Mouse (Mus musculus) hindbrain, embryonic 12.5 days (tissue): ENCODE measurements around the gene Sgo1. TPM values are rescaled to one million over a fixed set of nuclear protein-coding genes. Genes with fewer than 3 reads are reported as not detected.
"Not testable (repeated sequence)": the region's sequence is repeated elsewhere in the genome, so short reads cannot be mapped to it uniquely, and the experiment has no call there.

ENCODE experiments used
- ATAC-seq: fragments of 200-750 bp; cut with Nextera tagmentation; 2 replicates; pipeline ENCODE4 v1.8.0; 2017; ENCODE audit warnings: moderate TSS enrichment; ENCODE audit not compliant: low FRiP score
- H3K27ac ChIP-seq: fragments of 300-500 bp; sonication (generic); 2 replicates; pipeline ENCODE4 v1.5.1; 2016; ENCODE audit warnings: mild to moderate bottlenecking
- H3K27me3 ChIP-seq: fragments of 300-500 bp; sonication (generic); 2 replicates; pipeline ENCODE4 v1.6.1; 2016; ENCODE audit warnings: mild to moderate bottlenecking
- H3K36me3 ChIP-seq: fragments of 300-500 bp; sonication (generic); 2 replicates; pipeline ENCODE4 v1.6.1; 2016; ENCODE audit warnings: mild to moderate bottlenecking
- H3K4me1 ChIP-seq: fragments of 300-500 bp; sonication (generic); 2 replicates; pipeline ENCODE4 v1.6.1; 2016
- H3K4me2 ChIP-seq: fragments of 300-500 bp; sonication (generic); replicated peaks from 2 replicates; pipeline ENCODE4 v1.6.1; 2016; ENCODE audit warnings: mild to moderate bottlenecking
- H3K4me3 ChIP-seq: fragments of 300-500 bp; sonication (generic); 2 replicates; pipeline ENCODE4 v1.5.1; 2016; ENCODE audit warnings: mild to moderate bottlenecking
- H3K9ac ChIP-seq: fragments of 300-500 bp; sonication (generic); 2 replicates; pipeline ENCODE4 v1.6.1; 2016; ENCODE audit warnings: mild to moderate bottlenecking, moderate library complexity
- H3K9me3 ChIP-seq: fragments of 300-500 bp; sonication (generic); replicated peaks from 2 replicates; pipeline ENCODE4 v1.6.1; 2016; ENCODE audit warnings: mild to moderate bottlenecking
- WGBS: fragments of 180-500 bp; shearing (Covaris S2); methylation state at CpG from one replicate; pipeline ENCODE4 v1.1.7; 2016; 5-methylcytosine and 5-hydroxymethylcytosine counted together
- polyA plus RNA-seq: library from polyadenylated mRNA; unstranded; fragments of >200 nt; fragmentation: Nextera tagmentation; extraction: Ambion mirVana; gene quantifications from 2 replicates; pipeline ENCODE4 v1.2.1, GENCODE M21; 2016

The Sgo1 gene
- polyA plus RNA-seq, 1 experiment from 2014 or later, result 28.3 TPM

- Histone ChIP-seq H3K4me1 (no peaks in the 10 kb centered on the region), H3K9me3 (no peaks in the 10 kb centered on the region), H3K9ac (no peak overlapping the region), H3K27ac (no peak overlapping the region), H3K4me3 (no peak overlapping the region), H3K27me3 (no peaks in the 10 kb centered on the region), H3K36me3 (peaks cover 31% of the 10 kb centered on the region), H3K4me2 (no peak overlapping the region)
- ATAC-seq, result no peak
- WGBS, result 93% methylated on average over 3 of the region's 3 CpGs
Observed at GRCm38 (mm10) chr17:53664267-53664666, 24.9 kb downstream of the Sgo1 start.

DNA sequence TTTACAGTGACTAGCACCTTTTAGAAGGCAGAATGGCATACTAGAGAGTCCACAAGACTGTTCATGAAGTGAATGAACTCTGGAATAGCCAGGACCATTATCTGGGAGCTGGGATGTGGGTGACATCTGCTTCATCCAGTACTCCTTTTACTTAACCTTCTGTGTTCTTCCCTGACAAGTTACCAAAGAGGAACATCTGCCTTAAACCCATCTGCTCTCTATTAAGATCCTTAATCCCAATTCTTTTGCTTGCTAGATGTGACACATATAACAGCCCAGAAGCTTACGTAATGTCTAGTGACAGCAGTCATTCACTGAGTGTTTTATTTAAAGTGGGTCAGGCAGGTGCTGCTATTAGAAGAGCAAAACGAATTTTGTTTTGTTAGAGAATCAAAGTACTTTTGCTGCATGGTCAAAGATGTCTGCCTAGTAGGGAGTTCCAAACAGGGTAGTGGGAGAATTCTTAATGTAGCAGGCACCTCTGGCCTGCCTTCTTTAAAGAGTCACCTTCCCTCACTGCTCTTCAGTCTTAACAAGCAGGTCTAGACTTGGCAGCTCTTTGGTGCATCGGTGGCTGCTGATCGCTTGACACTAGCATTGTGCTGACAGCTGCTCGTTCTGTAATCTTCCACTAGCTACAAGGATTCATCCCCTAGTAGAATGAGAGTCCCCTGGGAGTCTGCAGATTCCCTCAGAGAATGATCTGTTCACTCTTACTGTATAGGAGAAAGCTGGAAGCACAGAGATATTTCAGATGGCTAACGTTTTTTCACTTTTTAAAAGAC lies 27.9 kb downstream of the Sgo1 start:
- no peak for ATAC-seq
- WGBS, result 76% methylated on average over 6 of the region's 6 CpGs
- H3K27ac ChIP-seq, result no peak overlapping the region

GRCm38 (mm10) chr17:53659738-53660137 lies 29.4 kb downstream of the Sgo1 start:
- H3K4me1 ChIP-seq, result no peaks in the 10 kb centered on the region
- H3K27ac ChIP-seq, result no peak overlapping the region
- no peak for ATAC-seq
- H3K4me2 ChIP-seq, result no peak overlapping the region
- H3K9me3 ChIP-seq, result no peaks in the 10 kb centered on the region
- no peaks in the 10 kb centered on the region for H3K27me3 ChIP-seq
- H3K36me3 ChIP-seq, result peaks cover 22% of the 10 kb centered on the region
- H3K4me3 ChIP-seq, result no peak overlapping the region
- 63% methylated on average over 4 of the region's 4 CpGs for WGBS
- H3K9ac ChIP-seq, result no peak overlapping the region

More for the DNA sequence above, 27.9 kb downstream of the Sgo1 start:
- H3K27me3 ChIP-seq, result no peaks in the 10 kb centered on the region
- no peaks in the 10 kb centered on the region for H3K9me3 ChIP-seq
- H3K4me1 ChIP-seq, result no peaks in the 10 kb centered on the region
- H3K4me2 ChIP-seq, result no peak overlapping the region
- H3K4me3 ChIP-seq, result no peak overlapping the region
- no peak overlapping the region for H3K9ac ChIP-seq
- peaks cover 21% of the 10 kb centered on the region for H3K36me3 ChIP-seq

- 84% methylated on average over 8 of the region's 8 CpGs for WGBS
- H3K36me3 ChIP-seq, result peaks cover 27% of the 10 kb centered on the region
Observed at GRCm38 (mm10) chr17:53659230-53659629, 29.9 kb downstream of the Sgo1 start.

GRCm38 (mm10) chr17:53658668-53659067 lies 30.5 kb downstream of the Sgo1 start:
- Histone ChIP-seq H3K36me3 (peaks cover 29% of the 10 kb centered on the region), H3K9me3 (no peaks in the 10 kb centered on the region), H3K27me3 (no peaks in the 10 kb centered on the region), H3K4me3 (no peak overlapping the region), H3K4me1 (no peaks in the 10 kb centered on the region), H3K9ac (no peak overlapping the region), H3K27ac (no peak overlapping the region), H3K4me2 (no peak overlapping the region)
- ATAC-seq, result no peak
- 85% methylated on average over 2 of the region's 2 CpGs for WGBS

More at GRCm38 (mm10) chr17:53659230-53659629, 29.9 kb downstream of the Sgo1 start:
- no peak for ATAC-seq
- Histone ChIP-seq H3K27ac (no peak overlapping the region), H3K9me3 (no peaks in the 10 kb centered on the region), H3K27me3 (no peaks in the 10 kb centered on the region), H3K4me1 (no peaks in the 10 kb centered on the region), H3K9ac (no peak overlapping the region), H3K4me3 (no peak overlapping the region), H3K4me2 (no peak overlapping the region)

DNA sequence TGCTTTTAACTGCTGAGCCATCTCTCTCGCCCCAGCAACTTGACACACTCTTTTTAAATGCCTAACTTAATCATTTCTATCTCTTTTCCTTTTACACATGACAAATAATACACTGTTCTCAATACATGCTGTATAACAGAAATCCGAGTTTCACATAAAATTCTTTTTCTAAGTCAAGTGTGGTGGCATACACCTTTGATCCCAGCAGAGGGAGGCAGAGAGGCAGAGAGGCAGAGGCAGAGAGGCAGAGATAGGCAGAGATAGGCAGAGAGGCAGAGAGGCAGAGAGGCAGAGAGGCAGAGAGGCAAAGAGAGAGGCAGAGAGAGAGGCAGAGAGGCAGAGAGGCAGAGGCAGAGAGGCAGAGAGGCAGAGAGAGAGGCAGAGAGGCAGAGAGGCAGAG lies 31.7 kb downstream of the Sgo1 start:
- not testable (repeated sequence) for H3K27me3 ChIP-seq, H3K4me2 ChIP-seq, ATAC-seq, H3K9ac ChIP-seq, H3K4me3 ChIP-seq, H3K27ac ChIP-seq, H3K9me3 ChIP-seq, H3K4me1 ChIP-seq
- WGBS, result 77% methylated on average over 2 of the region's 2 CpGs
- H3K36me3 ChIP-seq, result peaks cover 28% of the 10 kb centered on the region

GRCm38 (mm10) chr17:53656369-53656860 lies 32.7 kb downstream of the Sgo1 start:
- no peaks in the 10 kb centered on the region for H3K4me1 ChIP-seq
- no peaks in the 10 kb centered on the region for H3K27me3 ChIP-seq
- H3K4me3 ChIP-seq, result no peak overlapping the region
- 69% methylated on average over 6 of the region's 6 CpGs for WGBS
- peaks cover 24% of the 10 kb centered on the region for H3K36me3 ChIP-seq
- H3K4me2 ChIP-seq, result no peak overlapping the region
- no peak overlapping the region for H3K9ac ChIP-seq
- H3K27ac ChIP-seq, result no peak overlapping the region
- ATAC-seq, result no peak
- no peaks in the 10 kb centered on the region for H3K9me3 ChIP-seq

DNA sequence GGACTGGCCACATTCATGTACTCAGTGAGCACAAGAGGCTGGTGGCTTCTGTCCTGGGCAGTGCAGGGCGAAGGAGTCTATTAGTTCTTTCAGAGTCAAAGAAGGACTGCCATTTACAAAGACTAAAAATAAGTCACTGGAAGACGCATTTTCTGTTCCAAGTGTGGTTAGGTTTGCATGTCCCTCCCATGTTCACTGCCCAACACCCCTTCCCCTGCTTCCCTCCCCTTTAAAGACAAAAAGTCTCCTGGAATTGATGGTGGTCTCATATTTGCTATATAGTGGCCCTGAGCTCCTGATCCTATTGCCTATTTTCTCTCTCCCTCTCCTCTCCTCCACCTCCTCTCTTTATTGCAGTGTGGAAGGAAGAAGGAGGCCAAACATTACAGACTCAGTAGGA lies 33.2 kb downstream of the Sgo1 start:
- Histone ChIP-seq H3K9me3 (no peaks in the 10 kb centered on the region), H3K4me2 (no peak overlapping the region), H3K36me3 (peaks cover 24% of the 10 kb centered on the region), H3K4me1 (no peaks in the 10 kb centered on the region), H3K9ac (no peak overlapping the region), H3K27ac (no peak overlapping the region), H3K27me3 (no peaks in the 10 kb centered on the region), H3K4me3 (no peak overlapping the region)
- no peak for ATAC-seq
- 94% methylated on average over 2 of the region's 2 CpGs for WGBS

- no peak overlapping the region for H3K4me2 ChIP-seq
- H3K36me3 ChIP-seq, result peaks cover 20% of the 10 kb centered on the region
- WGBS, result 92% methylated on average over 6 of the region's 6 CpGs
- H3K4me3 ChIP-seq, result no peak overlapping the region
- H3K9ac ChIP-seq, result no peak overlapping the region
- H3K4me1 ChIP-seq, result no peaks in the 10 kb centered on the region
- H3K27me3 ChIP-seq, result no peaks in the 10 kb centered on the region
- no peaks in the 10 kb centered on the region for H3K9me3 ChIP-seq
- no peak overlapping the region for H3K27ac ChIP-seq
- ATAC-seq, result no peak
Observed at GRCm38 (mm10) chr17:53655081-53655480, 34.1 kb downstream of the Sgo1 start.

DNA sequence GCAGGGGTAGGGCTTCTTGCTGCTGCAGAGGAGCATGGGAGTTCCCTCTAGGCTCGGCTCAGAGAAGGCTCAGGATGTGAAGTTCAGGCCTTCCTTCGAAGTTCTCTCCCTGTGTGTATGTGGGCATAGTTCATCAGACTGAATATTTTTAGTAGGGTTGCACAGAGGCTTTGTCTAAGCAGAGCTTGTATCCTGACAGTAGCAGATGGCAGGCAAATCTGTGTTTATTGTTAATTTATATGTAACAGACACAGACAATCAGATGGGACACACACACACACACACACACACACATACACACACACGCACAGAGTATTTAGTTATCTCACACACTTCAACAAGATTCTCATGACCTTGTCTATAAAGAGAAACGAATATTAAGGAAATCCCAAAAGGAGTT lies 34.5 kb downstream of the Sgo1 start:
- no peak for ATAC-seq
- Histone ChIP-seq H3K4me1 (no peaks in the 10 kb centered on the region), H3K27ac (no peak overlapping the region), H3K9ac (no peak overlapping the region), H3K4me3 (no peak overlapping the region), H3K9me3 (no peaks in the 10 kb centered on the region), H3K4me2 (no peak overlapping the region), H3K36me3 (peaks cover 20% of the 10 kb centered on the region), H3K27me3 (no peaks in the 10 kb centered on the region)
- 90% methylated on average over 4 of the region's 4 CpGs for WGBS

- Histone ChIP-seq H3K27me3 (no peaks in the 10 kb centered on the region), H3K9ac (no peak overlapping the region), H3K4me1 (no peaks in the 10 kb centered on the region), H3K36me3 (peaks cover 31% of the 10 kb centered on the region), H3K27ac (no peak overlapping the region), H3K4me3 (no peak overlapping the region), H3K9me3 (no peaks in the 10 kb centered on the region), H3K4me2 (no peak overlapping the region)
- no peak for ATAC-seq
- 81% methylated on average over 2 of the region's 2 CpGs for WGBS
Observed at GRCm38 (mm10) chr17:53650251-53650661, 38.9 kb downstream of the Sgo1 start.

- 90% methylated on average over 4 of the region's 4 CpGs for WGBS
- no peak overlapping the region for H3K9ac ChIP-seq
- H3K27ac ChIP-seq, result no peak overlapping the region
- H3K27me3 ChIP-seq, result no peaks in the 10 kb centered on the region
- H3K36me3 ChIP-seq, result peaks cover 41% of the 10 kb centered on the region
- H3K4me3 ChIP-seq, result no peak overlapping the region
- H3K4me2 ChIP-seq, result no peak overlapping the region
- no peaks in the 10 kb centered on the region for H3K9me3 ChIP-seq
- no peak for ATAC-seq
- H3K4me1 ChIP-seq, result no peaks in the 10 kb centered on the region
Observed at GRCm38 (mm10) chr17:53643360-53643759, 45.8 kb downstream of the Sgo1 start.

- H3K4me3 ChIP-seq, result no peak overlapping the region
Observed at GRCm38 (mm10) chr17:53631344-53631743, 57.8 kb downstream of the Sgo1 start.

More at GRCm38 (mm10) chr17:53631344-53631743, 57.8 kb downstream of the Sgo1 start:
- Histone ChIP-seq H3K27ac (no peak overlapping the region), H3K27me3 (no peaks in the 10 kb centered on the region), H3K9me3 (no peaks in the 10 kb centered on the region), H3K4me2 (no peak overlapping the region), H3K9ac (no peak overlapping the region), H3K4me1 (no peaks in the 10 kb centered on the region), H3K36me3 (peaks cover 17% of the 10 kb centered on the region)
- no peak for ATAC-seq
